Mouse (Mus musculus) heart, embryonic 11.5 days (tissue): ENCODE data around the gene Cdhr4. TPM values are rescaled to one million over a fixed set of nuclear protein-coding genes. Genes with fewer than 3 reads are reported as not detected.

Experiments
- ATAC-seq: fragments of 200-750 bp; cut with Nextera tagmentation; replicated peaks from 2 replicates; pipeline ENCODE4 v1.8.0; 2017; ENCODE audit warnings: moderate library complexity; ENCODE audit not compliant: insufficient number of reproducible peaks, low FRiP score, low TSS enrichment
- H3K27ac ChIP-seq: fragments of 300-500 bp; sonication (generic); 2 replicates; pipeline ENCODE4 v1.5.1; 2014; ENCODE audit warnings: mild to moderate bottlenecking, low read depth, low read length
- H3K27me3 ChIP-seq: fragments of 300-500 bp; sonication (generic); 2 replicates; pipeline ENCODE4 v1.6.1; 2014; ENCODE audit warnings: mild to moderate bottlenecking, low read length, mixed read lengths; ENCODE audit not compliant: control insufficient read depth, insufficient read depth
- H3K36me3 ChIP-seq: fragments of 300-500 bp; sonication (generic); 2 replicates; pipeline ENCODE4 v1.6.1; 2014; ENCODE audit warnings: mild to moderate bottlenecking, low read length, moderate library complexity, mixed read lengths; ENCODE audit not compliant: control insufficient read depth, insufficient read depth
- H3K4me1 ChIP-seq: fragments of 300-500 bp; sonication (generic); 2 replicates; pipeline ENCODE4 v1.6.1; 2014; ENCODE audit warnings: low read length; ENCODE audit not compliant: control insufficient read depth, insufficient read depth
- H3K4me2 ChIP-seq: fragments of 300-500 bp; sonication (generic); 2 replicates; pipeline ENCODE4 v1.6.1; 2014; ENCODE audit warnings: mild to moderate bottlenecking, moderate library complexity
- H3K4me3 ChIP-seq: fragments of 300-500 bp; sonication (generic); 2 replicates; pipeline ENCODE4 v1.5.1; 2014; ENCODE audit warnings: low read depth, low read length
- H3K9ac ChIP-seq: fragments of 300-500 bp; sonication (generic); 2 replicates; pipeline ENCODE4 v1.6.1; 2014; ENCODE audit warnings: mild to moderate bottlenecking, low read depth, low read length, moderate library complexity
- H3K9me3 ChIP-seq: fragments of 300-500 bp; sonication (generic); replicated peaks from 2 replicates; pipeline ENCODE4 v1.6.1; 2016; ENCODE audit warnings: low read length; ENCODE audit not compliant: control insufficient read depth
- WGBS: fragments of 180-500 bp; shearing (Covaris S2); extraction: QIAGEN DNeasy Blood & Tissue Kit; methylation state at CpG from one replicate; pipeline ENCODE4 v1.1.7; 2014; ENCODE audit not compliant: insufficient replicate concordance; 5-methylcytosine and 5-hydroxymethylcytosine counted together
- polyA plus RNA-seq: library from polyadenylated mRNA; unstranded; fragments of >200 nt; fragmentation: Nextera tagmentation; extraction: Ambion mirVana; gene quantifications from 2 replicates; pipeline ENCODE4 v1.2.1, GENCODE M21; 2014

Gene Cdhr4
- polyA plus RNA-seq, 1 experiment from 2014 or later = 7.0 TPM

GRCm38 (mm10) chr9:107994464-107994863, 2.2 kb downstream of the Cdhr4 start:
- H3K27ac ChIP-seq = peak overlapping the region; percentile 17; the same call in 1 of the 2 replicates

GRCm38 (mm10) chr9:107995513-107995912, 3.2 kb downstream of the Cdhr4 start:
- H3K9ac ChIP-seq = no peak overlapping the region
- WGBS = 93% methylated on average over 21 of the region's 21 CpGs
- no peak overlapping the region for H3K4me2 ChIP-seq
- H3K9me3 ChIP-seq = no peaks in the 10 kb centered on the region
- H3K4me1 ChIP-seq = peaks cover 6% of the 10 kb centered on the region
- no peaks in the 10 kb centered on the region for H3K36me3 ChIP-seq
- H3K4me3 ChIP-seq = no peak overlapping the region
- no peak for ATAC-seq
- H3K27ac ChIP-seq = no peak overlapping the region
- no peaks in the 10 kb centered on the region for H3K27me3 ChIP-seq

More at GRCm38 (mm10) chr9:107994464-107994863, 2.2 kb downstream of the Cdhr4 start:
- Histone ChIP-seq H3K27me3 (no peaks in the 10 kb centered on the region), H3K4me3 (no peak overlapping the region), H3K36me3 (no peaks in the 10 kb centered on the region), H3K9me3 (no peaks in the 10 kb centered on the region), H3K4me1 (peaks cover 6% of the 10 kb centered on the region), H3K9ac (no peak overlapping the region), H3K4me2 (no peak overlapping the region)
- 21% methylated on average over 2 of the region's 2 CpGs for WGBS
- ATAC-seq = no peak

- Histone ChIP-seq H3K36me3 (no peaks in the 10 kb centered on the region), H3K9me3 (no peaks in the 10 kb centered on the region), H3K4me3 (no peak within 1 kb of the TSS), H3K9ac (no peak within 1 kb of the TSS), H3K27me3 (no peaks in the 10 kb centered on the region), H3K27ac (no peak within 1 kb of the TSS), H3K4me2 (no peak within 1 kb of the TSS), H3K4me1 (peaks cover 6% of the 10 kb centered on the region)
- WGBS = 83% methylated on average over 5 of the region's 5 CpGs
- no peak for ATAC-seq
Observed at GRCm38 (mm10) chr9:107996049-107996448, 3.8 kb downstream of the Cdhr4 start, which contains the start of gene Gm20662. Gene Gm20662, plus strand, starts transcription at chr9:107996349.

GRCm38 (mm10) chr9:108001922-108002770, 9.8 kb downstream of the Cdhr4 start, which contains the start of gene Ip6k1:
Gene Ip6k1, plus strand, starts transcription at chr9:108002501.
- Histone ChIP-seq H3K4me3 (peak within 1 kb of the TSS; percentile 98), H3K4me2 (peak within 1 kb of the TSS; percentile 95), H3K4me1 (peaks cover 21% of the 10 kb centered on the region), H3K9me3 (no peaks in the 10 kb centered on the region), H3K27ac (peak within 1 kb of the TSS; percentile 93), H3K9ac (peak within 1 kb of the TSS; percentile 97), H3K27me3 (no peaks in the 10 kb centered on the region), H3K36me3 (no peaks in the 10 kb centered on the region)
- under 1% methylated on average over 50 of the region's 51 CpGs for WGBS
- peak; percentile 97 for ATAC-seq

GRCm38 (mm10) chr9:108002778-108003530, 10.7 kb downstream of the Cdhr4 start:
- Histone ChIP-seq H3K9me3 (no peaks in the 10 kb centered on the region), H3K9ac (peak overlapping the region; percentile 97), H3K4me2 (peak overlapping the region; percentile 77), H3K4me1 (peaks cover 21% of the 10 kb centered on the region), H3K27me3 (no peaks in the 10 kb centered on the region), H3K4me3 (peak overlapping the region; percentile 98), H3K27ac (peak overlapping the region; percentile 93), H3K36me3 (no peaks in the 10 kb centered on the region)
- peak; percentile 32 for ATAC-seq
- WGBS = under 1% methylated on average over 50 of the region's 50 CpGs

GRCm38 (mm10) chr9:108003531-108003890, 11.2 kb downstream of the Cdhr4 start:
- peaks cover 21% of the 10 kb centered on the region for H3K4me1 ChIP-seq
- 33% methylated on average over 8 of the region's 8 CpGs for WGBS
- no peak for ATAC-seq

GRCm38 (mm10) chr9:108008041-108008440, 15.7 kb downstream of the Cdhr4 start:
- no peak overlapping the region for H3K9ac ChIP-seq
- peaks cover 18% of the 10 kb centered on the region for H3K4me1 ChIP-seq
- no peaks in the 10 kb centered on the region for H3K9me3 ChIP-seq
- H3K4me2 ChIP-seq = no peak overlapping the region
- H3K27me3 ChIP-seq = no peaks in the 10 kb centered on the region
- peaks cover 7% of the 10 kb centered on the region for H3K36me3 ChIP-seq
- WGBS = 88% methylated on average over 5 of the region's 5 CpGs
- no peak for ATAC-seq
- H3K4me3 ChIP-seq = no peak overlapping the region
- no peak overlapping the region for H3K27ac ChIP-seq

More at GRCm38 (mm10) chr9:108003531-108003890, 11.2 kb downstream of the Cdhr4 start:
- Histone ChIP-seq H3K4me3 (peak overlapping the region; percentile 98), H3K36me3 (no peaks in the 10 kb centered on the region; the same call in 1 of the 2 replicates), H3K27ac (no peak overlapping the region), H3K9me3 (no peaks in the 10 kb centered on the region), H3K9ac (peak overlapping the region; percentile 97), H3K27me3 (no peaks in the 10 kb centered on the region), H3K4me2 (peak overlapping the region; percentile 77)

GRCm38 (mm10) chr9:108010385-108010784, 18.1 kb downstream of the Cdhr4 start:
- Histone ChIP-seq H3K27ac (no peak overlapping the region), H3K4me2 (no peak overlapping the region), H3K4me1 (peaks cover under 1% of the 10 kb centered on the region; the same call in 1 of the 2 replicates), H3K4me3 (no peak overlapping the region), H3K27me3 (no peaks in the 10 kb centered on the region), H3K36me3 (peaks cover 7% of the 10 kb centered on the region), H3K9ac (no peak overlapping the region), H3K9me3 (no peaks in the 10 kb centered on the region)
- ATAC-seq = no peak
